In genomic region chr10:62885460-62885859, GRCm38 (mm10) we compare ENCODE assay signal across 10 mouse cellular contexts. TPM values are rescaled to one million over a fixed set of nuclear protein-coding genes. Genes with fewer than 3 reads are reported as not detected.
DNase-seq lines count a peak whose midpoint lies in the region; ATAC-seq and TF ChIP-seq lines count a peak whose summit lies in the region.
"Had no signal": no experiment of that assay in that cellular context is flagged by ENCODE, and none has a peak within 500 bp of the region (broad histone marks: within the 10 kb centered on the region; RNA-seq: fewer than 3 reads in every experiment).

No protein-coding gene starts in this region.

- H3ac ChIP-seq in myocyte (ENCODE audit: control insufficient read depth, insufficient read length), result no peak overlapping the region

- WGBS in kidney, embryonic 14.5 days, result 26% methylated on average over 10 of the region's 10 CpGs
- WGBS in embryonic facial prominence, embryonic 13.5 days, result 26% methylated on average over 10 of the region's 10 CpGs
- 32% methylated on average over 10 of the region's 10 CpGs for WGBS in intestine, embryonic 16.5 days

- H3K4me2 ChIP-seq in kidney, embryonic 14.5 days (replicated peaks; ENCODE audit: low read depth, low read length), result peak overlapping the region; percentile 96
- H3K4me2 ChIP-seq in embryonic facial prominence, embryonic 13.5 days, result peak overlapping the region; percentile 86
- peak overlapping the region; percentile 97 for H3K4me2 ChIP-seq in intestine, embryonic 16.5 days (ENCODE audit: low read depth, low read length)
- peak overlapping the region; percentile 99 for H3K4me2 ChIP-seq in myocyte (ENCODE audit: low read depth)

- no peaks in the 10 kb centered on the region for H3K36me3 ChIP-seq in kidney, embryonic 14.5 days (ENCODE audit: control insufficient read depth, insufficient read depth, low read length)
- H3K36me3 ChIP-seq in embryonic facial prominence, embryonic 13.5 days, result no peaks in the 10 kb centered on the region
- H3K36me3 ChIP-seq in intestine, embryonic 16.5 days (ENCODE audit: control insufficient read depth, insufficient read depth, low read length), result no peaks in the 10 kb centered on the region
- H3K36me3 ChIP-seq in myocyte (ENCODE audit: control insufficient read depth, insufficient read depth), result no peaks in the 10 kb centered on the region
- H3K36me3 ChIP-seq: G1E had no signal

- H3K9me3 ChIP-seq in kidney, embryonic 14.5 days (ENCODE audit: control insufficient read depth, low read length), result no peaks in the 10 kb centered on the region
- no peaks in the 10 kb centered on the region for H3K9me3 ChIP-seq in embryonic facial prominence, embryonic 13.5 days
- no peaks in the 10 kb centered on the region for H3K9me3 ChIP-seq in intestine, embryonic 16.5 days (ENCODE audit: control insufficient read depth, low read length)
- H3K9me3 ChIP-seq: G1E had no signal

- no peak overlapping the region for H3K9ac ChIP-seq in kidney, embryonic 14.5 days (ENCODE audit: low read depth, low read length)
- no peak overlapping the region for H3K9ac ChIP-seq in embryonic facial prominence, embryonic 13.5 days
- H3K9ac ChIP-seq in intestine, embryonic 16.5 days (ENCODE audit: low read depth, low read length), result peak overlapping the region; percentile 74; the same call in 1 of the 2 replicates

- 0 out of 2 replicates have a peak, but pooled peaks cover 7% of the 10 kb centered on the region for H3K4me1 ChIP-seq in kidney, embryonic 14.5 days (ENCODE audit: control insufficient read depth, insufficient read depth, low read length)
- H3K4me1 ChIP-seq in embryonic facial prominence, embryonic 13.5 days, result no peaks in the 10 kb centered on the region; the same call in none of the 2 replicates
- no peaks in the 10 kb centered on the region for H3K4me1 ChIP-seq in intestine, embryonic 16.5 days (ENCODE audit: control insufficient read depth, insufficient read depth, low read length)

- no peak for ATAC-seq in kidney, embryonic 14.5 days (ENCODE audit: low FRiP score, low TSS enrichment)
- ATAC-seq in embryonic facial prominence, embryonic 13.5 days (ENCODE audit: insufficient number of reproducible peaks, insufficient read depth, low FRiP score, low TSS enrichment, low read depth), result no peak
- no peak for ATAC-seq in intestine, embryonic 16.5 days

- H3K27me3 ChIP-seq in kidney, embryonic 14.5 days (ENCODE audit: control insufficient read depth, insufficient read depth, low read length), result no peaks in the 10 kb centered on the region
- 0 out of 2 replicates have a peak, but pooled peaks cover 5% of the 10 kb centered on the region for H3K27me3 ChIP-seq in embryonic facial prominence, embryonic 13.5 days
- no peaks in the 10 kb centered on the region for H3K27me3 ChIP-seq in intestine, embryonic 16.5 days (replicated peaks; ENCODE audit: control insufficient read depth, insufficient read depth, low read length)
- no peaks in the 10 kb centered on the region for H3K27me3 ChIP-seq in myocyte (ENCODE audit: control insufficient read depth, insufficient read depth, insufficient read length)

- H3K4me3 ChIP-seq in kidney, embryonic 14.5 days (ENCODE audit: low read length), result peak overlapping the region; percentile 77
- peak overlapping the region; percentile 62 for H3K4me3 ChIP-seq in embryonic facial prominence, embryonic 13.5 days
- peak overlapping the region; percentile 78 for H3K4me3 ChIP-seq in intestine, embryonic 16.5 days (ENCODE audit: low read length)
- peak overlapping the region; percentile 33 for H3K4me3 ChIP-seq in myocyte

- TF ChIP-seq POLR2A in myocyte (IDR thresholded peaks at IDR 0.05; ENCODE audit: insufficient read length, low read depth), result no peak

- H3K27ac ChIP-seq in kidney, embryonic 14.5 days (ENCODE audit: low read depth, low read length), result no peak overlapping the region
- no peak overlapping the region for H3K27ac ChIP-seq in embryonic facial prominence, embryonic 13.5 days
- H3K27ac ChIP-seq in intestine, embryonic 16.5 days (ENCODE audit: low read length), result no peak overlapping the region

- H3K79me2 ChIP-seq in myocyte (ENCODE audit: control insufficient read depth, insufficient read depth), result no peaks in the 10 kb centered on the region

- DNase-seq in kidney, postnatal 36 days, result no peak
- no peak for DNase-seq in cerebellum, adult 11 months
- DNase-seq in thymus, postnatal 0 days (ENCODE audit: low spot score), result no peak
- DNase-seq in left cerebral cortex, adult 18-20 months (ENCODE audit: low spot score in 2 of 2), result no peak
- DNase-seq: kidney, adult 2 months had no signal

TF ChIP-seq in myocyte, 11 proteins besides CTCF, POLR2A, EP300 and RAD21:
- TF ChIP-seq E2F4 (IDR thresholded peaks at IDR 0.05; ENCODE audit: insufficient read depth), result no peak
- TF ChIP-seq USF1 (IDR thresholded peaks at IDR 0.05; ENCODE audit: low read depth), result no peak
- no peak for TF ChIP-seq TCF3 (IDR thresholded peaks at IDR 0.05; ENCODE audit: insufficient read length, low read depth)
- no peak for TF ChIP-seq MYOG (IDR thresholded peaks at IDR 0.05; ENCODE audit: control insufficient read depth in 1 of 3, insufficient read depth in 1 of 3, insufficient read length in 2 of 3, low read depth in 2 of 3)
- no peak for TF ChIP-seq MYOD1 (IDR thresholded peaks at IDR 0.05; ENCODE audit: control insufficient read depth in 1 of 3, insufficient read length in 2 of 3, low read depth in 2 of 3)
- TF ChIP-seq TCF12 (IDR thresholded peaks at IDR 0.05; ENCODE audit: insufficient read depth, poor library complexity, severe bottlenecking), result no peak
- no peak for TF ChIP-seq MAX (IDR thresholded peaks at IDR 0.05; ENCODE audit: low read depth)
- TF ChIP-seq REST (IDR thresholded peaks at IDR 0.05; ENCODE audit: insufficient read depth, insufficient read length), result no peak
- TF ChIP-seq POLR2AphosphoS2 (IDR thresholded peaks at IDR 0.05; ENCODE audit: insufficient read length, low read depth), result no peak
- no peak for TF ChIP-seq CEBPB (IDR thresholded peaks at IDR 0.05; ENCODE audit: insufficient read depth, poor library complexity, severe bottlenecking)

RNA-seq across cellular contexts. Expression of gene Tet1, which starts 23.3 kb away (rescaled TPM):
- 34.1 and 35.3 TPM in 2 replicates for polyA plus RNA-seq in kidney, embryonic 14.5 days (2014; fragmentation: Nextera tagmentation; extraction: Ambion mirVana)
- 26.6 and 30.4 TPM in 2 replicates for polyA plus RNA-seq in embryonic facial prominence, embryonic 13.5 days (2015; fragmentation: Nextera tagmentation; extraction: Ambion mirVana)
- 10.6 and 11.1 TPM in 2 replicates for polyA plus RNA-seq in intestine, embryonic 16.5 days (2015; fragmentation: Nextera tagmentation; extraction: Ambion mirVana)
- 0.48 TPM for polyA plus RNA-seq in myocyte (2012; fragmentation: generic; extraction: Trizol)
- 11.6 and 14.5 TPM in 2 replicates for polyA plus RNA-seq in thymus, postnatal 0 days (2015; fragmentation: Nextera tagmentation; extraction: Ambion mirVana)
- 10 to 100 TPM; 12.1 to 12.6 TPM for total RNA-seq in left cerebral cortex, adult 18-20 months (2021)
- polyA plus RNA-seq: G1E had no signal

RNA-seq across cellular contexts. Expression of gene Slc25a16, which starts 35.0 kb away (rescaled TPM):
- polyA plus RNA-seq in kidney, embryonic 14.5 days (2014; fragmentation: Nextera tagmentation; extraction: Ambion mirVana), result 10.0 and 16.0 TPM in 2 replicates
- 11.1 and 11.5 TPM in 2 replicates for polyA plus RNA-seq in embryonic facial prominence, embryonic 13.5 days (2015; fragmentation: Nextera tagmentation; extraction: Ambion mirVana)
- polyA plus RNA-seq in intestine, embryonic 16.5 days (2015; fragmentation: Nextera tagmentation; extraction: Ambion mirVana), result 13.2 and 13.6 TPM in 2 replicates
- polyA plus RNA-seq in myocyte (2012; fragmentation: generic; extraction: Trizol), result 5.8 TPM
- 13.7 and 16.5 TPM in 2 replicates for polyA plus RNA-seq in thymus, postnatal 0 days (2015; fragmentation: Nextera tagmentation; extraction: Ambion mirVana)
- 10 to 100 TPM; 38.5 to 41.5 TPM for total RNA-seq in left cerebral cortex, adult 18-20 months (2021)
